Mouse (Mus musculus): ENCODE data around the gene Synpo2l. TPM values are rescaled to one million over a fixed set of nuclear protein-coding genes. Genes with fewer than 3 reads are reported as not detected.

The Synpo2l gene
- polyA plus RNA-seq, 1 experiment from 2014 or later: 0.14 TPM

DNA sequence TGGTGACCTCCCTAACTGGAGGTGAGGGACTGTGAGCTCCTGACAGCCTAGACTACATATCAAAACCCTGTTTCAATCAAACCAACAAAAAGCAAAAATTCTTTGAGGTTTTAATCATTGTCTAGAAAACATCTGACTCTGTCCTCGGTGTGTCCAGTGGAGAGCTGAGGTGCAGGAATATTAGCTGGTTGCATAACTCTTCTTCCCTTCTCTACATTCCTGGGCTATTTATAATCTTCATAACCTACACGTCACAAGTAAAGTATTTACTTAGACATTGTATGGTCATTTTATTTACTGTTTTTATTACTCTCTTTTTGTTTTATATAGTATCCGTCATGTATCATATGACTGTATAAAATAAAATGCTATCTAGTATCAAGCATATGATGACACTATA is 58.6 kb downstream of the Synpo2l start:
- Histone ChIP-seq H3K27me3 (replicated peaks) (no peaks in the 10 kb centered on the region), H3K4me2 (no peak overlapping the region), H3K9ac (no peak overlapping the region), H3K36me3 (replicated peaks) (no peaks in the 10 kb centered on the region), H3K4me3 (no peak overlapping the region), H3K9me3 (no peaks in the 10 kb centered on the region), H3K27ac (no peak overlapping the region), H3K4me1 (no peaks in the 10 kb centered on the region)
- ATAC-seq (replicated peaks): no peak
- WGBS: 94% methylated on average over 3 of the region's 3 CpGs

Small RNA genes lying within 50 kb of the gene (microRNA-seq; reads per million reads assigned to microRNA genes)
- gene Mir6946: 0.74 reads per million

Other genes with a start within 250 kb of the Synpo2l start
- 0.72 and 1.7 TPM in 2 replicates for gene Cfap70, start 216.1 kb downstream of the Synpo2l start, polyA plus RNA-seq (2015; fragmentation: Nextera tagmentation; extraction: Ambion mirVana)
- gene Anxa7, start 188.2 kb downstream of the Synpo2l start, polyA plus RNA-seq (2015; fragmentation: Nextera tagmentation; extraction: Ambion mirVana): 13.1 and 13.5 TPM in 2 replicates
- 0.39 and 0.40 TPM in 2 replicates for gene Mss51, start 171.5 kb downstream of the Synpo2l start, polyA plus RNA-seq (2015; fragmentation: Nextera tagmentation; extraction: Ambion mirVana)
- gene Ppp3cb, start 121.8 kb downstream of the Synpo2l start, polyA plus RNA-seq (2015; fragmentation: Nextera tagmentation; extraction: Ambion mirVana): 89.3 and 95.9 TPM in 2 replicates
- gene Usp54, start 27.3 kb downstream of the Synpo2l start, polyA plus RNA-seq (2015; fragmentation: Nextera tagmentation; extraction: Ambion mirVana): 13.4 and 14.5 TPM in 2 replicates
- gene Myoz1, start 11.8 kb downstream of the Synpo2l start, polyA plus RNA-seq (2015; fragmentation: Nextera tagmentation; extraction: Ambion mirVana): 0.17 and 0.50 TPM in 2 replicates
- 97.2 and 101 TPM in 2 replicates for gene Sec24c, start 6.0 kb upstream of the Synpo2l start, polyA plus RNA-seq (2015; fragmentation: Nextera tagmentation; extraction: Ambion mirVana)
- 30.0 and 30.7 TPM in 2 replicates for gene Fut11, start 26.6 kb upstream of the Synpo2l start, polyA plus RNA-seq (2015; fragmentation: Nextera tagmentation; extraction: Ambion mirVana)
- 153 and 165 TPM in 2 replicates for gene Chchd1, start 34.7 kb upstream of the Synpo2l start, polyA plus RNA-seq (2015; fragmentation: Nextera tagmentation; extraction: Ambion mirVana)
- 56.5 and 57.8 TPM in 2 replicates for gene Zswim8, start 39.2 kb upstream of the Synpo2l start, polyA plus RNA-seq (2015; fragmentation: Nextera tagmentation; extraction: Ambion mirVana)
- gene Ndst2, start 66.2 kb upstream of the Synpo2l start, polyA plus RNA-seq (2015; fragmentation: Nextera tagmentation; extraction: Ambion mirVana): 19.4 and 19.9 TPM in 2 replicates
- gene Camk2g, start 125.7 kb upstream of the Synpo2l start, polyA plus RNA-seq (2015; fragmentation: Nextera tagmentation; extraction: Ambion mirVana): 140 and 144 TPM in 2 replicates
- gene Plau, start 168.3 kb upstream of the Synpo2l start, polyA plus RNA-seq (2015; fragmentation: Nextera tagmentation; extraction: Ambion mirVana): 0.23 and 0.31 TPM in 2 replicates

All from midbrain, embryonic 15.5 days (tissue).